ENCODE assay signal across 13 mouse cellular contexts in the genomic region with DNA sequence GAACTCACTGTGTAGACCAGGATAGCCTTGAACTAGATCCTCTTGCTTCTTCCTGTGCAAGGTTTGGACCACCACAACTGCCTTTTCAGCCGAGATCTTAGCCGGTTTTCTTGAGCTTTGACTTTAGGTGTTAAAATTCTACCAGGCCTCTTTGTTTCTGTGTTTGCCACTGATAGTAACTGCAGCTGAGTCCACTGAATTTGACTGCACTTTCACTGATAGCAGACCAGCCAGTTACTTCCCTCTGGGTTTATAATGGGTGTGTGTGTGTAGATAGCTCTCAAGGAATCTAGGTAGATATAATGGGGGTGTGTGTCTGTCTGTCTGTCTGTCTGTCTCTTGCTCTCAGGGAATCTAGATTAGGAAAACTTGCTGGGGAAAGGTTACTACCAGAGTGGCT. TPM values are rescaled to one million over a fixed set of nuclear protein-coding genes. Genes with fewer than 3 reads are reported as not detected.
DNase-seq lines count a peak whose midpoint lies in the region; ATAC-seq lines count a peak whose summit lies in the region.
"Had no signal": no experiment of that assay in that cellular context is flagged by ENCODE, and none has a peak within 500 bp of the region (broad histone marks: within the 10 kb centered on the region; RNA-seq: fewer than 3 reads in every experiment).

No protein-coding gene starts in this region.

- peak overlapping the region; percentile 85 for H3K27ac ChIP-seq in kidney, embryonic 15.5 days
- H3K27ac ChIP-seq: hindbrain, embryonic 14.5 days had no signal

- no peak overlapping the region for H3K9ac ChIP-seq in kidney, embryonic 15.5 days
- H3K9ac ChIP-seq: hindbrain, embryonic 14.5 days had no signal

- H3K4me2 ChIP-seq in kidney, embryonic 15.5 days = no peak overlapping the region
- H3K4me2 ChIP-seq: hindbrain, embryonic 14.5 days had no signal

- intact Hi-C loops in left cerebral cortex, postnatal 25 days (cut with DNase I) = no loop called here

- H3K9me3 ChIP-seq in kidney, embryonic 15.5 days (replicated peaks) = no peaks in the 10 kb centered on the region

- H3K27me3 ChIP-seq in kidney, embryonic 15.5 days = no peaks in the 10 kb centered on the region

- no peak for ATAC-seq in kidney, embryonic 15.5 days (replicated peaks; ENCODE audit: low FRiP score)
- peak; percentile 53 for ATAC-seq in erythroid progenitor cell, adult 5-6 weeks (replicated peaks; ENCODE audit: low FRiP score, poor library complexity, severe bottlenecking)
- ATAC-seq in megakaryocyte progenitor cell, adult 5-6 weeks (replicated peaks; ENCODE audit: poor library complexity) = peak; percentile 59

- peaks cover 37% of the 10 kb centered on the region for H3K36me3 ChIP-seq in kidney, embryonic 15.5 days

- H3K4me1 ChIP-seq in kidney, embryonic 15.5 days = peaks cover 64% of the 10 kb centered on the region

- DNase-seq in kidney, adult 18-20 months = no peak
- DNase-seq in c-Kit-positive CD71-positive TER-119-negative erythroid progenitor cells, embryonic 14.5 days (ENCODE audit: low read depth) = peak; percentile 77
- DNase-seq in left cerebral cortex, adult 11 months (ENCODE audit: low spot score) = no peak
- DNase-seq in left cerebral cortex, postnatal 25 days (ENCODE audit: low spot score in 2 of 2) = no peak
- DNase-seq: adrenal gland, adult 2 months; cerebellum, adult 11-12 months; lung, adult 2 months; spleen, adult 18-20 months; thymus, postnatal 25 days had no signal

- H3K4me3 ChIP-seq in kidney, embryonic 15.5 days (replicated peaks) = no peak overlapping the region

- WGBS in kidney, embryonic 15.5 days = 73% methylated on average over 2 of the region's 2 CpGs

RNA-seq across cellular contexts. Expression of a gene that starts 3.0 kb away (rescaled TPM):
- 36.3 and 39.1 TPM in 2 replicates for polyA plus RNA-seq in kidney, embryonic 15.5 days (2015; fragmentation: Nextera tagmentation; extraction: Ambion mirVana)
- 72.4 and 84.3 TPM in 2 replicates for total RNA-seq in erythroid progenitor cell, adult 5-6 weeks (2015; ENCODE audit: low replicate concordance)
- total RNA-seq in erythroid progenitor cell, adult 5-6 weeks (2017; ENCODE audit: low replicate concordance) = 96.1 and 116 TPM in 2 replicates
- total RNA-seq in megakaryocyte progenitor cell, adult 5-6 weeks (2015) = 42.6 and 56.1 TPM in 2 replicates
- 40.7 and 44.1 TPM in 2 replicates for total RNA-seq in megakaryocyte progenitor cell, adult 5-6 weeks (2017)
- total RNA-seq in left cerebral cortex, postnatal 25 days (2021) = under 1 TPM; 0.21 to 0.60 TPM

RNA-seq across cellular contexts. Expression of a gene that starts 23.0 kb away (rescaled TPM):
- 29.3 and 32.1 TPM in 2 replicates for polyA plus RNA-seq in kidney, embryonic 15.5 days (2015; fragmentation: Nextera tagmentation; extraction: Ambion mirVana)
- 4.3 and 18.4 TPM in 2 replicates for total RNA-seq in erythroid progenitor cell, adult 5-6 weeks (2015; ENCODE audit: low replicate concordance)
- total RNA-seq in erythroid progenitor cell, adult 5-6 weeks (2017; ENCODE audit: low replicate concordance) = 0.51 and 1.4 TPM in 2 replicates
- total RNA-seq in megakaryocyte progenitor cell, adult 5-6 weeks (2015) = 4.4 and 5.9 TPM in 2 replicates
- total RNA-seq in megakaryocyte progenitor cell, adult 5-6 weeks (2017) = 1.6 and 2.2 TPM in 2 replicates
- total RNA-seq in left cerebral cortex, postnatal 25 days (2021) = 10 to 100 TPM in 1 of 2 experiments, 1 to 10 TPM in 1; 9.4 to 12.1 TPM

RNA-seq across cellular contexts. Expression of a gene that starts 41.1 kb away (rescaled TPM):
- polyA plus RNA-seq in kidney, embryonic 15.5 days (2015; fragmentation: Nextera tagmentation; extraction: Ambion mirVana) = 4.2 and 5.2 TPM in 2 replicates
- total RNA-seq in erythroid progenitor cell, adult 5-6 weeks (2015; ENCODE audit: low replicate concordance) = 15.1 and 36.0 TPM in 2 replicates
- 8.2 and 8.9 TPM in 2 replicates for total RNA-seq in erythroid progenitor cell, adult 5-6 weeks (2017; ENCODE audit: low replicate concordance)
- total RNA-seq in megakaryocyte progenitor cell, adult 5-6 weeks (2015) = 15.0 and 17.1 TPM in 2 replicates
- 3.0 and 3.6 TPM in 2 replicates for total RNA-seq in megakaryocyte progenitor cell, adult 5-6 weeks (2017)
- total RNA-seq in left cerebral cortex, postnatal 25 days (2021) = 10 to 100 TPM; 61.3 to 63.3 TPM

Comparison
In these comparisons a context has a peak if more than half of its experiments do, and no peak if none do; other contexts are left out.
1. RNA of a gene that starts 3.0 kb away (total RNA-seq): 72.4 to 116 TPM in erythroid progenitor cell, adult 5-6 weeks and 40.7 to 56.1 TPM in megakaryocyte progenitor cell, adult 5-6 weeks; 0.21 to 0.60 TPM in left cerebral cortex, postnatal 25 days; every median in the first group is over 10 times any median in the second.